Mouse (Mus musculus) cortical plate, adult 2 months (tissue): ENCODE measurements around the gene Sprtn.

Source experiments
- CTCF ChIP-seq: fragments of 200-500 bp; IDR thresholded peaks from 2 replicates; pipeline ENCODE4 v1.5.1; 2011; ENCODE audit warnings: mild to moderate bottlenecking, control low read depth, low read length; ENCODE audit not compliant: insufficient read depth; ENCODE audit errors: extremely low read depth
- POLR2A ChIP-seq: fragments of 200-500 bp; IDR thresholded peaks from 2 replicates; pipeline ENCODE4 v1.6.1; 2011; ENCODE audit warnings: mild to moderate bottlenecking, low read length, control low read depth; ENCODE audit not compliant: insufficient read depth; ENCODE audit errors: extremely low read depth

DNA sequence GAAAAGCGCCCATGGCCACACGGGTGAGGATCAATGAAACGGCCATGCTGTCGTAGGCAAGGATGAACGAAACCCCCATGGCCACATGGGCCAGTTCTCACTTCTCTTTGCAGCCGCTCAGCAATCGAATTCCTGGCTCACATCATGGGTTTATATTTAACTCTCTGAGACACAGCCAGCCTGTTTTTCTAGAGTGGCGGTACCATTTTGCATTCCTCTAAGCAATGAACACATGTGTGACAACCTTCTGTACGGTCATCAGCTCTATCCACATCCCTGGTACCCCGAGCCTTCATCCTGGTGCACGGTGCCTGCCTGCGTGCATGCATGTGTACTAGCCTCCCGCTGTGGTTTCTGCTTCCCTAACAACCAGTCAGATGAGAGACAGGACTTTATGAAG lies 32.4 kb downstream of the Sprtn start:
- TF ChIP-seq CTCF (no peak), POLR2A (no peak)
